ENCODE assay signal across 8 mouse cellular contexts in the genomic region with DNA sequence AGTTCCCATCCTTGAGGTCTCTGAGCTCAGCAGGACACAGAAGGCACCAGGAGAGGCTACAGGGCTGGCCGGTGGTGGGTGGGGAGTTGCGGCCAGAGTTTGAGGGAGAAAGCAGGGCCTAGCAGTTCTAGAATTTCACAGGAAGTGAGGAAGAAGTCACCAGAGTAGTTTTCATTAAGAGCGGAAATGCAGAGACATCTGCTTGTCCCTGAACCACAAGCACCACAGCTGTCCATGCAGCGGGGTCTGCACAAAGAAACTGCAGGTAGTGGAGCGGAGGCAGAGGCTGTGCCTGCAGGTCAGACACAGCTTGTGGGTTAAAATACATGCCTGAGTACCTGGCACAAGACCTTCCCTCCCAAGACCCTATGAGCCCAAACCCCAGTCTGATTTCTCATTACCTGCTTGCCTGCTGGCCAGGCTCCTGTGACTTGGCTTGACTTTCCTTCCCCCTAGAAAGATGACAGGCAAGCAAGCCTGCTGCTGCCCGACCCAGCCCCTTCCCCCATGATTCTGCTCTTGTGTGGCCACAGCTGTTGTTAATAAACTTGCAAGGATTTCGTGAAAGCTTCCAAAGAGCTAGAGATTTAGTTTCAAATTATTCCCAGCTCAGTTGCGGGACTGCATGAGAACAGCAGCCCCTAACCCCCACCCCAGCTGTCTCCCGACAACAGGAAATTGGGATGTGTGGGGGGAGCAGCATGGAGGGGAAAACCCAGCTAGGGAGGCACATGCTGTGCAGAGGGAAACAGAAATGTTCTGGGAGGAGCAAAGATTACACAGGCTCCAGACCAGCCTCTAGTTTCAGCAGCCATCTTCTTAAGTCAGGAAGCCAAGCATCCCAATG. TPM values are rescaled to one million over a fixed set of nuclear protein-coding genes. Genes with fewer than 3 reads are reported as not detected.
A peak's percentile ranks its signal among the peaks of the same experiment; 100 is the strongest.
DNase-seq lines count a peak whose midpoint lies in the region; ATAC-seq and TF ChIP-seq lines count a peak whose summit lies in the region.

No protein-coding gene starts in this region.

- no peak for TF ChIP-seq CTCF in hindbrain, postnatal 0 days (IDR thresholded peaks at IDR 0.05; ENCODE audit: low read depth)

- no peaks in the 10 kb centered on the region for H3K27me3 ChIP-seq in forebrain, embryonic 13.5 days
- no peaks in the 10 kb centered on the region for H3K27me3 ChIP-seq in hindbrain, postnatal 0 days (ENCODE audit: insufficient read depth, low read length)
- no peaks in the 10 kb centered on the region for H3K27me3 ChIP-seq in limb, embryonic 12.5 days
- H3K27me3 ChIP-seq in neural tube, embryonic 11.5 days (ENCODE audit: control insufficient read depth, insufficient read depth, low read length): no peaks in the 10 kb centered on the region

- no peak overlapping the region for H3K4me2 ChIP-seq in forebrain, embryonic 13.5 days
- no peak overlapping the region for H3K4me2 ChIP-seq in hindbrain, postnatal 0 days (ENCODE audit: low read depth, low read length)
- H3K4me2 ChIP-seq in limb, embryonic 12.5 days: peak overlapping the region; percentile 58
- H3K4me2 ChIP-seq in neural tube, embryonic 11.5 days (ENCODE audit: low read depth): no peak overlapping the region

- peaks cover 21% of the 10 kb centered on the region for H3K36me3 ChIP-seq in forebrain, embryonic 13.5 days (ENCODE audit: poor library complexity, severe bottlenecking)
- H3K36me3 ChIP-seq in hindbrain, postnatal 0 days (ENCODE audit: insufficient read depth, low read length): peaks cover 8% of the 10 kb centered on the region; the same call in 1 of the 2 replicates
- peaks cover 25% of the 10 kb centered on the region for H3K36me3 ChIP-seq in limb, embryonic 12.5 days
- no peaks in the 10 kb centered on the region; the same call in 1 of the 2 replicates for H3K36me3 ChIP-seq in neural tube, embryonic 11.5 days (ENCODE audit: control insufficient read depth, insufficient read depth, low read length)

- peaks cover 9% of the 10 kb centered on the region for H3K4me1 ChIP-seq in forebrain, embryonic 13.5 days
- peaks cover 9% of the 10 kb centered on the region; the same call in 1 of the 2 replicates for H3K4me1 ChIP-seq in hindbrain, postnatal 0 days (ENCODE audit: insufficient read depth, low read length)
- H3K4me1 ChIP-seq in limb, embryonic 12.5 days (replicated peaks): peaks cover 60% of the 10 kb centered on the region
- peaks cover 11% of the 10 kb centered on the region for H3K4me1 ChIP-seq in neural tube, embryonic 11.5 days (ENCODE audit: control insufficient read depth, insufficient read depth, low read length)

- H3K4me3 ChIP-seq in forebrain, embryonic 13.5 days: no peak overlapping the region
- no peak overlapping the region for H3K4me3 ChIP-seq in hindbrain, postnatal 0 days (ENCODE audit: low read length)
- peak overlapping the region; percentile 24 for H3K4me3 ChIP-seq in limb, embryonic 12.5 days (replicated peaks)
- H3K4me3 ChIP-seq in neural tube, embryonic 11.5 days (ENCODE audit: low read depth, low read length): no peak overlapping the region

- 69% methylated on average over 9 of the region's 9 CpGs for WGBS in forebrain, embryonic 13.5 days
- WGBS in hindbrain, postnatal 0 days: 39% methylated on average over 9 of the region's 9 CpGs
- WGBS in limb, embryonic 12.5 days: 11% methylated on average over 9 of the region's 9 CpGs
- WGBS in neural tube, embryonic 11.5 days: 41% methylated on average over 9 of the region's 9 CpGs

- H3K9me3 ChIP-seq in forebrain, embryonic 13.5 days (replicated peaks): no peaks in the 10 kb centered on the region
- H3K9me3 ChIP-seq in hindbrain, postnatal 0 days (ENCODE audit: low read length): no peaks in the 10 kb centered on the region
- H3K9me3 ChIP-seq in limb, embryonic 12.5 days: no peaks in the 10 kb centered on the region
- H3K9me3 ChIP-seq in neural tube, embryonic 11.5 days (ENCODE audit: control insufficient read depth, low read length): no peaks in the 10 kb centered on the region

- H3K9ac ChIP-seq in forebrain, embryonic 13.5 days: no peak overlapping the region
- no peak overlapping the region for H3K9ac ChIP-seq in hindbrain, postnatal 0 days (replicated peaks; ENCODE audit: low read length)
- H3K9ac ChIP-seq in limb, embryonic 12.5 days (replicated peaks): peak overlapping the region; percentile 56
- peak overlapping the region; percentile 35; the same call in 1 of the 2 replicates for H3K9ac ChIP-seq in neural tube, embryonic 11.5 days (ENCODE audit: low read length)

- peak overlapping the region; percentile 59 for H3K27ac ChIP-seq in forebrain, embryonic 13.5 days
- H3K27ac ChIP-seq in hindbrain, postnatal 0 days: peak overlapping the region; percentile 70
- H3K27ac ChIP-seq in limb, embryonic 12.5 days: peak overlapping the region; percentile 99
- H3K27ac ChIP-seq in neural tube, embryonic 11.5 days (ENCODE audit: low read depth, low read length): peak overlapping the region; percentile 82

- peak; percentile 30 for DNase-seq in retina, embryonic 14.5 days (ENCODE audit: low spot score)
- DNase-seq in retina, postnatal 1 day: no peak
- peak; percentile 49 for DNase-seq in hindbrain, postnatal 0 days (ENCODE audit: low spot score)
- peak; percentile 60 for DNase-seq in neural tube, embryonic 11.5 days (ENCODE audit: low spot score)
- no peak for DNase-seq in frontal cortex, postnatal 14 days (ENCODE audit: low spot score in 2 of 2)
- no peak for DNase-seq in MN1 (ENCODE audit: low spot score)

- ATAC-seq in forebrain, embryonic 13.5 days: no peak
- peak; percentile 49; the same call in 1 of the 2 replicates for ATAC-seq in hindbrain, postnatal 0 days
- ATAC-seq in limb, embryonic 12.5 days (ENCODE audit: insufficient number of reproducible peaks, insufficient read depth, low FRiP score, low TSS enrichment, low read depth): peak; percentile 96
- no peak for ATAC-seq in neural tube, embryonic 11.5 days (ENCODE audit: insufficient read depth, low FRiP score, low TSS enrichment)

RNA-seq across cellular contexts. Expression of gene Fscn1, which starts 40.7 kb away (rescaled TPM):
- 521 and 522 TPM in 2 replicates for polyA plus RNA-seq in forebrain, embryonic 13.5 days (2015; fragmentation: Nextera tagmentation; extraction: Ambion mirVana)
- 613 and 715 TPM in 2 replicates for total RNA-seq in hindbrain, postnatal 0 days (2014; rRNA removed)
- 412 and 457 TPM in 2 replicates for polyA plus RNA-seq in hindbrain, postnatal 0 days (2015; fragmentation: Nextera tagmentation; extraction: Ambion mirVana)
- polyA plus RNA-seq in limb, embryonic 12.5 days (2016; fragmentation: Nextera tagmentation; extraction: Ambion mirVana): 576 and 587 TPM in 2 replicates
- 664 and 698 TPM in 2 replicates for polyA plus RNA-seq in neural tube, embryonic 11.5 days (2014; fragmentation: Nextera tagmentation; extraction: Ambion mirVana)

Comparison
In these comparisons a context has a peak if more than half of its experiments do, and no peak if none do; other contexts are left out.
1. DNase-seq: peak in retina, embryonic 14.5 days (single experiment), hindbrain, postnatal 0 days (single experiment) and neural tube, embryonic 11.5 days (single experiment); none in retina, postnatal 1 day (single experiment), frontal cortex, postnatal 14 days (0 of 2) and MN1 (single experiment).
2. ATAC-seq: peak in hindbrain, postnatal 0 days (single experiment) and limb, embryonic 12.5 days (single experiment); none in forebrain, embryonic 13.5 days (single experiment) and neural tube, embryonic 11.5 days (single experiment).
3. H3K9ac ChIP-seq: peak in limb, embryonic 12.5 days (single experiment) and neural tube, embryonic 11.5 days (single experiment); none in forebrain, embryonic 13.5 days (single experiment) and hindbrain, postnatal 0 days (single experiment).
4. Peak in every context shown above with its lines, with median percentiles within 50 percentile points of each other: H3K27ac ChIP-seq.